Mouse (Mus musculus) layer of hippocampus, postnatal 36 days (tissue): ENCODE data around the gene Guk1. TPM values are rescaled to one million over a fixed set of nuclear protein-coding genes. Genes with fewer than 3 reads are reported as not detected.

Source experiments
- DNase-seq, 2 experiments: peaks; one replicate each; pipeline ENCODE4 v3.0.0; 2022
- total RNA-seq, 2 experiments: library from RNA; stranded (reverse); gene quantifications; 2 replicates each; pipeline ENCODE4 v1.2.3; 2021

Guk1 gene
- total RNA-seq, 2 experiments from 2014 or later, result 127 to 155 TPM

DNA sequence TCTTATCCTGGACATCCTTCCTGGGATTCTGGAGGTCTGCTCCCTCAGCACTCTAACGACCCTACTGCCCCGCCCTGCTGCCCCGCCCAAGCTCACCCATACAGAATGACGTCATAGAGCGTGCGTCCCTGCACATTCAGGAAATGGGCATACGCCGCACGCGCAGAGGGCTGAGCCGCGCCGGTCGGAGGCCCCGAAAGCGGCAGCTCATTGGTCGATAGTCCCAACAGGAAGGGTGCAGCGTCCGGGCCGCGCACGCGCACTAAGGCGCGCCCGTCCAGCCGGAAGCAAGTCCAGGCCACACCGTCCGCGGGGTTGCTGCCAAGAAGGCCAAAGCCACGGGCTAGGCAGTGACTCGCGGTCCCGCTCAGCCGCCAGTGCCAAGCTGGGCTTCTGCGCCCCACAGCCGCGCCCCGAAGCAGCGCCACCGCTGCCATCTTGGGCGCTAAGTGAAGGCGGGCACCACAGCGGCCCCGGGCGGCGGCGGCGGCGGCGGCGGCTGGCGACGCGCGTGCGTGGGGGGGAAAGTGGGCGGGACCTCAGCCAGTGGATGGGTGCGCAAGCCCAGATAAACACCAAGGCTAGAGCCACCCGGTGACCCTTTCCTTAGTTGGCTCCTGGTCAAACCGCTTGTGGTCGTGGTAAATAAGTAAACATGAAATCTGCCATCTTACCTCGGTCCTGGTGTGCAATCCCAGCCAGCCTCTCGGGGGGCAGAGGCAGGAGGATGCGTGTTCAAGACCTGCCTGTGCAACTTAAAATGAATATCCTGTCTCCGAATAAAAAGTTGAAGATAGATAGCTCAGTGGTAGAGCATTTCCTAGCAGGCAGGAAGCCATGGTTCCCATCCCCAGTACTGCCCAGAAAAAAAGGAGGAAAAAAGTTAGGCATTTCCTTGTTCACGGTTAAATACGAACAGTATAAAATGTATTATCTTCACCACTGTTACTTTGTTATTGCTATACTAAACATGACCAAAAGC is 28.5 kb downstream of the Guk1 start, which contains the start of gene Iba57:
Gene Iba57, minus strand, starts transcription at position 485 of the 982 bp plus-strand sequence.
- peak; percentile 98 to 99 for DNase-seq

DNA sequence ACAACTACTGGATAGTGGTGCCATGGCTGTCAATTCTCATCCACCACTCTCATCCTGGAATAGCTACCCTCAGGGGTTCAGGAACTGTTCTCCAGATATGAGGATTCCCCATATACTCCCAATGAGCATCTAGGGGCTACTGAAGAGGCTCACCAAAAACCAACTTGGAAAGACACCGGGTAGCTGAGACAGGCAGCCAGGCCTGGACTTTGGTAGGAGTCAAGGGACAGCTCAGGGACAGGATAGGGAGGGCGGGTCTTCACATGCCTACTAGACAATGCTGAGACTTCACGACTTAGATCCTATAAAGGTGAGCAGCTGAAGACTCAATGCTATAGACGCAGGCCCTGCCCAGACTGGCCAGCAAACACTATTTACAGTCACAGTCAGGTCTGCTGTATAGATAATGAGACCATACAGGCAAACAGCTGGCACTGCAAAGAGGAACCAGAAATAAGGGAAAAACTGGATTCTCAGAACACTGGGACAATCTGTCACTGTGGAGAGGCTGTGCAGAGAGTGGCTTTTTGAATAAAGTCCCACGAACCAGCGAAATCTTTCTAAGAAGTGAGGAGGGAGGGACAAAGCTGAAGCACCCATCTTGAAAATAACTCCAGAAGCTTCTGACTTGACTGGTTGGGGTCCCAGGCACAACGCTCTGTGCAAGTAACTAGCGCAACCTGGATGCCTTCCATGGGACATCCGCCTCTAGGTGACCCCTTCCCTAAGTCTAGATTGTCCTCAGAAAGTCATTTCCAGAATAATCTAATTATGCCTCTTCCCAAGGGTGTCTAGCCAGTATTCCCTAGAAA is 29.4 kb downstream of the Guk1 start:
- DNase-seq, result no peak

DNA sequence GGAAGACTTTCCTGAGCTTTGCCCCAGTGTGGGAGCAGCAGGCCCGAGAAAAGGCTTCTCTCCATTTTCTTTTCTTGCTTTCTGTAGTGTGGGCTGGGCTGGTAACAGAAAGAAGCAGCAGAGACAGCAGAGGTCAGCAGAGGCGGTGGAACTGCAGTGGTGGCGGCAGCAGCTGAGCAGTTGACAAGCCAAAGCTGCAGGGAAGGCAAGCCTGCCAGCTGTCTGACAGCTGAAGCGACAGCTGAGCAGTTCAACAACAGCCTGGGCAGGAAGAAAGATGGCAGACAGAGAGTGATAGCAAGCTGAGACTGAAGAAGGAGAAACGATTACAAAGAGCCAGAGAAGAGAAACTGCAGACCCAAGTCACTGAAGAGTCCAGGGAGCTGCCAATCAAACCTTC is 30.6 kb downstream of the Guk1 start:
- no peak for DNase-seq

DNA sequence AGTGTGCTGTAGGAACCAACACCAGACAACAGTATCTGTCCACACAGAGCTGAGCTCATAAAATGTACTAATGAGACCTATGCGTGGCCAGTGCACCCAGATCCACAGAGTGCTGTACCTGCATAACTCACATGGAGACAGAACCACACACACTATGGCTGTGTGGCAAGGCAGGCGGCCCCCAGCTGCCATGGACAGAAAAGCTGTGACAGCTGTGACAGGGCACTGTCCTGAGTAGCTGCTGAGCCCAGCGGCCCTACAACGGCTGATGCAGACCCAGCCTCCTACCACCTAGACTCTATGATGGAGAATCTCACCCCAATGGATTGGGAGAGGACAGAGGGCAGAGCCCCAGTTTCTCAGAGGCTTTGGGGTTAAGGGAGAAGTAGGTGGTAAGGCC is 32.5 kb downstream of the Guk1 start:
- no peak for DNase-seq

DNA sequence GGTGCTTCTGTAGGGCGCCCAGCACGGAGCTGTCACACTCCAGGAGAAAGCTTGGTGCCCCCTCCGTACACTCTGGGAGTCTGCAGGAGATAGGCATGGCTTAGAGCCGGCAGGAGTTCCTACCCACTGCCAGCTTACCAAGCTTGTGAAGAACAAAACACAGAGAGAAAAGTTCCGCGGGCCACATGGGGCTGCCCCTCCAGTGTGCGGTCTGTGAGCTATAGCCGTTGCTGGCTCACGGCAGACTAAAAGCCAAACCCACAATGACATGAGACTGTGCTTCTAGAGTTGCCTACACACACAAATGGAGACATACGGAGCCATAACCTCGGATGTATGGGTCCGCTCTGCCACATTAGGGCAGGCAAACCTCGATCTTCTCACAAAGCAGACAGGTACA is 32.9 kb downstream of the Guk1 start:
- DNase-seq, result no peak

DNA sequence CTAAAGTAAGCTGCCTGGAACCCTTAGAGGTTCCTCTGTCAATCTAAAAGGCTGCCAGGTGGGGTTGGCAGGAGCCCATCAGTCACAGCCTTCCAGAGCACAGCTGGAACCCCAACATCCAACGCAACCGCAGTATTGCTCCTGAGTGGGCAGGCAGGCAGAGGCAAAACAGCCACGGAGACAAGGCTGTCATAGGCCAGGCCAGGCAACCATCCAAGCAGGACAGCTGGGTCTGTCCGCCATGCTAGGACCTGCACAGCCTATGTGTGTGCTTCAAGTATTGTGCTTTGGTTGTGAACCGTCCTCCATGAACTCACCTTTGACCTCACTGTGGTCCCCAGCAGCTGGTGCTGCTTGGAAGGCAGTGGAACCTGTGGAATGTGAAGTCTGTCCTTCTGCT is 36.1 kb downstream of the Guk1 start:
- no peak for DNase-seq

DNA sequence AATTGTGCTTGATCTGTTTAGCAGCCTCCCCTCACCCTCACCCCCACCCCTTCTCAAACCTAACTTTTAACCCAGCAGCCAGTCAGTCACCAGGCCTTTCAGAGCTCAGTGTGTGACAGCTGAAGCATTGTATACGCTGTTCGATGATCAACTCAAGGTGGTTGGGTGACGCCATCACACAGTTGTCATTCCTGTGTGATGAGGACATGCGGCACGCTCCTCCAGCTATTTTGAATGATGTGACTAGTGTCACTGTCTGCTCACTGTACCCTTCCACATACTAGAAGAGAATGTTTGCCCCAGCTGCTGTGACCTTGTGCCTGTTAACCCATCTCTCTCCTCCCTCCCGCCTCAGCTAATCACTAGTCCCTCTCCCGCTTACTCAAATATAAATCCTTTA is 37.8 kb downstream of the Guk1 start:
- no peak for DNase-seq

DNA sequence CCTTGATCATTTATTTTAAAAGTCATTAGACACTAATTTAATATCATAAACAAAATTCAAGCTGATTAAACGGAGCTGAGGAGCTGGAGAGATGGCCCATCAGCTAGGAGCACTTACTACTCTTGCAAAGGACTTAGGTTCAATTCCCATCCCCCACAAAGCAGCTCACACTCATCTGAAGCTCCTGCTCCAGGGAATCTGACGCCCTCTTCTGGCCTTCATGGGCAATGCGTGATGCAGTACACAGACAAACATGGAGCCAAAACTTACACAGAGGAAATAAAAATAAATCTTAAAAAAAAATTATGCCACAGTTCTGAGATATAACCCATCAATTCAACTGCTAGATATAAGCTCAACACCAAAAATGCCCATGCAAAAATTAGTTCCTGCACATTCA is 40.3 kb downstream of the Guk1 start:
- no peak for DNase-seq

DNA sequence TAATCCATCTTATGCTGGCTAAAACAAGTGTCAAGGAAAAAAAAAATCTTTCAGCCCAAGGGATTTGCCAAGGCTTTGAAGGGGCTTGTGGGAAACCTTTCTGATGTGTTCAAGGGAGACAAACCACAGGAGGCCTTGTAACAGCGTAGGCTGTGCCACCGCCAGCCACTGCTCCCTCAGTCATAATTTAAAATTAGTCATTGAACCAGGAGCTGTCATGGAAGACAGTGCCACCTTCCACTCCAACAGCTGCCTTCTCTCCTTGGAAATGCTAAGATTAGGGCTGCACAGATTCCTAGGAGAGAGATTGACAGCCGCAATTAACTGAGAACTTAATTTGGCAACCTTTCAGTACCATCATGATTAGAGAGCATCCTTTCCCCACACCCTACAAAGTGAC is 42.7 kb downstream of the Guk1 start:
- DNase-seq, result no peak

DNA sequence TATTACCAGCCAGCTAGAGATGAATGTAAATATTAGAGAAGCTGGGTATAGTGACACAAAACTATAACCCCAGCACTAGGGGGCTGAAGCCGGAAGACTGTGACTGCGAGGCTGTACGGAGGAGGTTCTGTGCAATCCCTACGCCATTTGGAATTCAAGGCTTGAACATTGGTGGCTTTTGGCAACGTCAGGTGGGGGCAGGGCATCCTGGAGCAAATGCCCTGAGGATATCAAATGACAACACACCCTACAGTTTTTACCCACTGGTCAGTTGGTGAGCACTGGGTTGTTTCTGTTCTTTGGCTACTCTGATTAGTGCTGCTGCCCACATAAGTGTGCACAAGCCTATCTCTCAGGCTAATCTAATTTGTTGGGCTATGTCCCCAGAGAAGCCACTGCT is 49.0 kb downstream of the Guk1 start:
- no peak for DNase-seq

DNA sequence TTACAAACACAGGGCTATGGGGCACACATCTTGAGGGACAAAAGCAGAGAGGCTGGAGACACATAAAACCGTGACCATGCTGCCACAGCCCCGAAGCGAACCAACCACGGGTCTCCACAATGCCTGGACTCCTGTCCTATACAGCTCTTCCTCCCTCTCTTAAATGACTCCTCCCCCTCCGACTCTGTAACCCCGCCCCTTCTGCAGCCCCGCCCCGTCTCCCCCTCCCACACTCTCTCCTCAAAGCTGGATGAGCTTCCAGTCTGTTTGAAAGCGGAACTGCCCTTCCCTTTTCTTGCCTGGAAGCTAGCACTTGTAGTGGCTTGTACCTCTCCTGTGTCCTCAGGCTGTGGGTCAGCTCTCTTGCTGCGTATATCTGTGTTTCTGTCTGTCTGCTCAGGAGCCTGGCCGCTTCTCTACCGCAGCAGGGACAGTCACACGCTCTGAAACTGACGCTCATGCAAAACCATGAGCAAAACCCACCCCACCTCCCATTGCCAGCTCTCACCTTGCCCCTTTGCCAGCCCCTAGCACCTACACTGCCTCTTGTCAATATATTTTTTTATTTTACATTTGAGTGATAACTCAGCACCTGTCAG is 50.1 kb downstream of the Guk1 start:
- DNase-seq, result no peak

DNA sequence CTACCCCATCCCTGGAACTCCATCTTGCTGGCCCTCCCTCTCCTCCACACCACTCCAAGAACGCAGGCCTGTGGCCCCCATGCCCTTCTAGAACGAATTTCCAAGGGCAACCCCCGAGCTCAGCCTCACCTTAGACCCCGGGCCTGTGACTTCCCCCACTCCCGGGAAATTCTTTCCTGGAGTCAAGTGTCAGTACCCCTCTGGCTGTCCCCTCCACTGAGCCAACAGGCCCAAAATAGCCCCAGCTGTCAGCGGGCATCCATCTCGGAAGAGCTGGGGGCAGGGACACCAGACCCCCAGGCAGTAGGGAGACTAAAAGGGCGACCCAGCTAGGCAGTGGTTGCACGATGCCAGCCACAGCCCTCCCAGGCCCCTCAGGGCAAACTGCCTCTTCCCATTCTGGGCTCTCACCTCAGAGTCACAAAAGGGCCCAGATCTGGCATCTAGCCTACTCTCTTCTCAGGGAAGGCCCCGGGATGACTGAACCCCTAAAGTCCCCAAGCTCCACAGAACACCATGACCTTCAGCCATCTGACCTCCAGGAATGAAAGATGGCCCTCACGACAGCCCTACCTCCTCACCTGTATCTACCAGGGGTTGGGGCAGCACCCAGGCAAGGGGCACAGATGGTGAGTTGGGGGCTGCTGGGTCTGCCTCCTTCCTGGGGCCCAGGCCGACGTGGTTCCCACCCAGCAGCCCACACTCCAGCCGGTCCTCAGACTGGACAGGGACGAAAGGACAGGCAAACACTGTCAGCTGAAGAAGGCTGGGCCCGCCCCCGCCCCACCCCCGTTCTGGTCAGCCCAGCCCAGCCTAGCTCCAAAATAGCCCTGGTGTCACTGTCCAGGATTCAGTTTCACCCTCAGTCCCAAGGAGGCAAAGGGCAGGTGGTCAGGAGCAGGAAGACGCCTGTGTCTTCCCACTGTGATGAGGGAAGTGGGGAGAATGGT is 53.2 kb downstream of the Guk1 start:
- DNase-seq, result no peak

DNA sequence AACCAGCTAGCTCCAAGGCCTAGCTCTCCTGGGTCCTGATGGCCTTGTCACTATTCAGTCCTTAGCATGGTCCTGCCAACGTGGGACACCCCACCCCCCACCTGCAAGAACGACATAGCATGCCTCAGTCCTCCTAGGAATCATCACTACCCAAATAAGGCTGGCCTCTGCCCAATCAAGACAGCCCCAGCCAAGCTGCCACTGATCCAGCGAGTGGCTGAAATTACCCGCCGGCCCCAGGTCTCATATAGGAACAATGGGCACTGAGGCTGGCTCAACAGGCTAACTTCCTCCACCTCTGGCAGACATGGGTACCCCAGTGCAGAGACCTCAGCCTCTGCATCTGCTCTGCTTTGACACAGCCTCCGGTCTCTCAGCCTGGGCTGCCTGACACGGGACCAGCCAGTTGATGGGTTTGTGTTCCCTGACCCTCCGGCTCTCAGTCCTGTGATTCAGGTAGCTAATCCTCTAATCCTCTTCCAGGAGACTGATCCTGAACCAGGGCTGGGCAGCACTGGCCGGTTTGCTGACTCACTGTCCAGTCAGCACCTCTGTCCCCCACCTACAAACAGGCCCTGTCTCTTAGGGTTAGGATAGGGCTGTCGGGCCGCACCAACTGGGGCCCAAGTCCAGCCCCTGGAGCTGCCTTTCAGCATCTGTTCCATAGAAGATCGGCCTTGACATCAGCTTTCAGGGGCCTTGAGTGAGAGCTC is 54.9 kb downstream of the Guk1 start:
- no peak for DNase-seq

DNA sequence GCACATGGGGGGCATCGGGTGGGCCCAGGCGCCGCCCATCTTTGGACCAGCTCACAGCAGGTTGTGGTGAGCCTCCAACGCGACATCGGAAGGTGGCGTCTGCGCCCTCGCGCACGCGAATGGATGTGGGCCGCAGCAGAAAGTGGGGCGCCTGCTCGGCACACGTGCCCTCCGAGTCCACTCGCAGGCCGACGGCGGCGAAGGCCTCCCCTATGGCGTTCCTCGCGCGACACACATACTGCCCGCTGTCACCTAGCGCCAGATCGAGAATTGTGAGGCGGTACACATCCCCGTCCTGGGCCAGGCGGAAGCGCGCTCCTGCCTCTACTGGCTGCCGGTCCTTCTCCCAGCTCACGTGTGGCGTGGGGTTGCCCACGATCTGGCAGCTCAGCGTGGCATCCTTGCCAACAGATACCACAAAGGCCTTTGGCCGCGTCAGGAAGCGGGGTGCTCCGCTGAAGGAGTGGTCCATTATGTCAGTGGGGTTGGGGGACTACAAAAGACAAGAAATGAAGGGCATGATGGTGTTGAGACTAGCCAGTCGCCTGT is 56.0 kb downstream of the Guk1 start, which contains the start of gene Obscn:
Gene Obscn, minus strand, starts transcription at position 499 of the 549 bp plus-strand sequence.
- no peak for DNase-seq

DNA sequence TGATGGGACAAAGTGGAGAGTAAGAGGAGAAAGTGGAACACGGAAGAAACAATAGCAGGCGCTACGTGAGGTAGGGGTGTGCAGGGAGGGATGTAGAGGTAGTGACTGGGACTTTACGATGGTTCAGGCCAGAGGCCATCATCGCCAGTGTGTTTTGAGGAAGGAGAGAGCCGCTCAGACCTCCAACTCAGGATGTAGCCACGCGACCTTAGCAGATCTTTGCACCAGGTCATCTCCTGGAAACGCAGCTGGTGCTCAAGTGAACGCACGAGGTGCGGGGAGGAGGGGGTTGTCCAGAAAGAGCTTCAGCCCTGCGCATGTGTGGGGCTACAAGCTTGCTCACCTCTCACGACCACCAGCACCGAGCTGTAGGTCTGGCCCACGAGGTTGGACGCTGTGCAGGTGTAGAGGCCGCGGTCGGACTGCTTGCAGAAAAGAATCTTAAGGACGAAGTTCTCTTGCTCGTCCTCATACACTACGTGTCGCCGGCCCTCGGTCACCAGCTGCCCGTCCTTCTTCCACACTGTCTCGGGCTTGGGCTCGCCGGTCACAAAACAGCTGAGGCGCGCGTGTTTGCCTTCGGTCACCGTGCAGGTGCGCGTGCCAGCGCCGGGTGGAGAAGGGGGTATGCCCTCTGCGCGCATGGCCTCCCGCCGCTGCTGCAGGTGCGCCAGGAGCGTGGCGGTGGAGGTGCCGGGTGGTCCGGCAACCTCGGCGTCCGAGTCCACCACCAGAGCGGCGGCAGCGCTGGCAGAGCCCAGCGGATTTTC is 56.8 kb downstream of the Guk1 start:
- no peak for DNase-seq

DNA sequence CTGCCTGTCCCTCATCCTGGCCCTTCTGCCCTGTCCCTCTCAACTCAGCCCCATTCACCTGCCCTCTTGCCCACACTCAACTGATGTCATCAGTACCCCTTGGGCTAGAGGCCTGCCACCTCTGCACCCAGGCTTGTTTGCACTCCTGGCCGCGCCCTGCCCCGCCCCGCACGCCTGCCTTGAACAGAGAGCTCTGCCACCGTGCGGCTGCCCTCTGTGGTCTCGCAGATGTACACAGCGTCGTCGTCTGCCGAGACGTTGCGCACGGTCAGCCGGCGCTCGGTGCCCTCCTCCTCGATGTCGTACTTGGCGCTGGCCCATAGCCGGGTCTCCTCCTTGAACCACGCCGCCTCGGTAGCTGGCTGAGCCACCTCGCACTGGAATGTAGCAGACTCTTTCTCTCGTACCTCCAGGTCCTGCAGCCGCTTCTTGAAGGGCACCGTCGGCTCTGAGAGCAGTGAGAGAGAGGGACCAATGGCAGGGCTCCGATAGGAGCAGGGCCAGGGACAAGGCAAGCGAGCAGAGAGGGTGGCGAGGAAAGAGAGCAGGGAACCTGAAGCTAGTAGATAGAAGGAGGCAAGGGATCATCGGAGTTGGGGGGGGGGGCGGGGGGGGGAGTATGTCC is 57.5 kb downstream of the Guk1 start:
- no peak for DNase-seq
